10 mouse cellular contexts compared by ENCODE assay signal in the genomic region with DNA sequence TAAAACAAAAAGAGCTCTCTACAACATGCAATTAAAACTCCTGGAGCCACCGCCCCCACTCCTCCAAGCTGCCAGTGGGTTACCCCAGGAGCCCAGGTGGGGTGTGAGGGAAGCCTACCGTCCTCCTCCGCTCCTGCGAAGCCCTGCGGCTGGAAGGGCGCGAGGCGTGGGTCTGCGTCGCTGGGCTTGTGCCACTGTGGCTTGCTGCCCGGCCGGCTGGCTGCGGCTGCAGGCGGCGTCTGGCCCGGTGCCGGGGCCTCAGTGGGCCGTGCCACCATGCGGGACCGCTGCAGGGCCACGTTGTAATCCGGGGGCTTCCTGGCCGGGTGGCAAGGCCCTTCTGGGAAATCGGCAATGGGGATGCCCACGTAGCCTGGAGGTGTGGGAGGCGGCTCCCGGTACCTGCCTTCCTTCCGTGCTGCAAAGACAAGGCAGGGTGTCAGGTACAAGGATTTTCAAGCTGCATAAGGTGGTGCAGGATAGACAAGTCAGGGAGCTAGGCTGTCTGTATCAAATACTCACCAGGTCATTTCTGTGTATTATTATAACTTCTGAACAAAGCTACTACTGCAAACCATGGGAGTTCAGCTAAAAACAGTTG.
DNase-seq lines count a peak whose midpoint lies in the region; ATAC-seq and TF ChIP-seq lines count a peak whose summit lies in the region.
"Had no signal": no experiment of that assay in that cellular context is flagged by ENCODE, and none has a peak within 500 bp of the region (broad histone marks: within the 10 kb centered on the region; RNA-seq: fewer than 3 reads in every experiment).

No protein-coding gene starts in this region.

- H3K27me3 ChIP-seq in forebrain, embryonic 13.5 days = no peaks in the 10 kb centered on the region
- H3K27me3 ChIP-seq in forebrain, embryonic 15.5 days = no peaks in the 10 kb centered on the region
- no peaks in the 10 kb centered on the region for H3K27me3 ChIP-seq in testis, adult 2 months (ENCODE audit: control insufficient read depth, insufficient read depth, low read length)
- H3K27me3 ChIP-seq in thymus, adult 2 months (ENCODE audit: control insufficient read depth, insufficient read depth, low read length) = no peaks in the 10 kb centered on the region

- H3K4me3 ChIP-seq in forebrain, embryonic 13.5 days = no peak overlapping the region
- H3K4me3 ChIP-seq in forebrain, embryonic 15.5 days = no peak overlapping the region
- H3K4me3 ChIP-seq in cortical plate, adult 2 months (ENCODE audit: insufficient read depth, low read length) = no peak overlapping the region
- H3K4me3 ChIP-seq in testis, adult 2 months (ENCODE audit: control insufficient read depth, low read depth, low read length) = peak overlapping the region; percentile 28
- no peak overlapping the region for H3K4me3 ChIP-seq in thymus, adult 2 months (ENCODE audit: control insufficient read depth, insufficient read depth, low read length)

- no peak overlapping the region for H3K9ac ChIP-seq in forebrain, embryonic 13.5 days
- no peak overlapping the region for H3K9ac ChIP-seq in forebrain, embryonic 15.5 days (replicated peaks)

- no peaks in the 10 kb centered on the region for H3K9me3 ChIP-seq in forebrain, embryonic 13.5 days (replicated peaks)
- no peaks in the 10 kb centered on the region for H3K9me3 ChIP-seq in forebrain, embryonic 15.5 days

- H3K36me3 ChIP-seq in forebrain, embryonic 13.5 days (ENCODE audit: poor library complexity, severe bottlenecking) = peaks cover 38% of the 10 kb centered on the region
- H3K36me3 ChIP-seq in forebrain, embryonic 15.5 days = peaks cover 36% of the 10 kb centered on the region
- no peaks in the 10 kb centered on the region for H3K36me3 ChIP-seq in testis, adult 2 months (ENCODE audit: control insufficient read depth, insufficient read depth, low read length)
- peaks cover 21% of the 10 kb centered on the region for H3K36me3 ChIP-seq in thymus, adult 2 months (ENCODE audit: control insufficient read depth, insufficient read depth, low read length)

- WGBS in forebrain, embryonic 13.5 days = 88% methylated on average over 28 of the region's 28 CpGs
- WGBS in forebrain, embryonic 15.5 days = 92% methylated on average over 28 of the region's 28 CpGs
- WGBS in thymus, adult 2 months = 97% methylated on average over 28 of the region's 28 CpGs

- no peak overlapping the region for H3K4me2 ChIP-seq in forebrain, embryonic 13.5 days
- no peak overlapping the region for H3K4me2 ChIP-seq in forebrain, embryonic 15.5 days (replicated peaks)

- intact Hi-C loops in left cerebral cortex, postnatal 14 days (cut with DNase I) = no loop called here

- peak; percentile 51 for ATAC-seq in forebrain, embryonic 13.5 days
- ATAC-seq in forebrain, embryonic 15.5 days (replicated peaks) = no peak

- no peaks in the 10 kb centered on the region for H3K4me1 ChIP-seq in forebrain, embryonic 13.5 days
- no peaks in the 10 kb centered on the region for H3K4me1 ChIP-seq in forebrain, embryonic 15.5 days
- H3K4me1 ChIP-seq in cortical plate, adult 2 months (ENCODE audit: control insufficient read depth, insufficient read depth, low read length) = no peaks in the 10 kb centered on the region
- no peaks in the 10 kb centered on the region; the same call in 1 of the 2 replicates for H3K4me1 ChIP-seq in testis, adult 2 months (ENCODE audit: control insufficient read depth, insufficient read depth, low read length)
- H3K4me1 ChIP-seq in thymus, adult 2 months (replicated peaks; ENCODE audit: control insufficient read depth, insufficient read depth, low read length) = peaks cover 1% of the 10 kb centered on the region; the same call in 1 of the 2 replicates

- peak; percentile 34 for DNase-seq in left cerebral cortex, adult 11 months (ENCODE audit: low spot score)
- no peak for DNase-seq in left cerebral cortex, postnatal 14 days (ENCODE audit: low spot score in 2 of 2)
- no peak for DNase-seq in thymus, adult 2 months
- DNase-seq in thymus, postnatal 4 days = no peak
- DNase-seq: kidney, adult 9 months had no signal

- H3K27ac ChIP-seq in forebrain, embryonic 13.5 days = no peak overlapping the region
- H3K27ac ChIP-seq in forebrain, embryonic 15.5 days (replicated peaks) = no peak overlapping the region
- peak overlapping the region; percentile 33; the same call in 1 of the 2 replicates for H3K27ac ChIP-seq in cortical plate, adult 2 months (ENCODE audit: insufficient read depth, low read length)
- H3K27ac ChIP-seq in testis, adult 2 months (ENCODE audit: control insufficient read depth, insufficient read depth, low read depth, low read length) = no peak overlapping the region
- no peak overlapping the region for H3K27ac ChIP-seq in thymus, adult 2 months (ENCODE audit: control insufficient read depth, insufficient read depth, low read length)
- H3K27ac ChIP-seq: macrophage had no signal

- TF ChIP-seq POLR2A in cortical plate, adult 2 months (IDR thresholded peaks at IDR 0.05; ENCODE audit: extremely low read depth, insufficient read depth, low read length) = no peak
- no peak for TF ChIP-seq POLR2A in testis, adult 2 months (IDR thresholded peaks at IDR 0.05; ENCODE audit: control insufficient read depth, low read depth, low read length)
- TF ChIP-seq POLR2A in thymus, adult 2 months (IDR thresholded peaks at IDR 0.05; ENCODE audit: control insufficient read depth, extremely low read depth, insufficient read depth, low read length, poor library complexity) = no peak

- TF ChIP-seq CTCF in cortical plate, adult 2 months (IDR thresholded peaks at IDR 0.05; ENCODE audit: extremely low read depth, insufficient read depth, low read length) = no peak
- TF ChIP-seq CTCF in testis, adult 2 months (IDR thresholded peaks at IDR 0.05; ENCODE audit: control insufficient read depth, insufficient read depth, insufficient replicate concordance, low read depth, low read length) = no peak
- no peak for TF ChIP-seq CTCF in thymus, adult 2 months (IDR thresholded peaks at IDR 0.05; ENCODE audit: borderline replicate concordance, control insufficient read depth, extremely low read depth, insufficient read depth, low read length, poor library complexity)
